Mouse (Mus musculus): Measurements from ENCODE around the gene Luzp1.

Gene Luzp1

DNA sequence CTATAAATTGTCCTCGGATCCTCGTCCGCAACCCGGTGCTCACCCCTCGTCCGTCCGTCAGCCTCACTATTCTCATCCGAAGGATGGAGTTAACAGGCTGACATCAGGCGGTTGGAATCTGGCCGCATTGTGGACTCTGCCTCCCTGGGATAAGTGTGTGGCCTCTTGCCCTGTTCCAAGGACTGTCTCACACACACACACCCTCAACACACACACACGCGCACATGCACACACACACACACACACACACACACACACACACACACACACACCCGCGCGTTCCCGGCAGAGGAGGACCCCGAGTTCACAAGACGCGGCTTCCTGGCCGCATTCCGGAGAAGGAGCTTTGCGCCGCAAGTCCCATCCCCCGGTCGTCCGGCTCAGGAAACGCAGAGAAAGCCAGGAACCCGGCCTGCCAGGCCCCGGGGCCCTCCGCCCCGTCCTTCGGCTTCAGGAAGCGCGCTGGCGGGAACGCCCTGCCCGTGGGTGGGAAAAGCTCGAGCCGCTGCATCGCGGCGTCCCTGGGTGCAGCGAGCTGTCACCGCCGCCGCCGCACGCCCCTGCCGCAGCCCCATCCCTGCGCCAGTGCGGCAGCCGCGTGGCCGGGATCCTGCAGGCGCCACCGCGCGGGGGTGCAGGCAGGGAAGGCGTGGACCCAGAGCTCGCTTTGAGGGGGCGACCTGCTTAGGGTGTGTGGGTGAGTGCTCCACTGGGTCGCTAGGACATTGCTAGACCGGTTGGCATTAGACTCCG lies 7.3 kb upstream of the Luzp1 start, which contains the start of gene 6030445D17Rik:
TSS of gene 6030445D17Rik (plus strand) at position 165 of the 753 bp plus-strand sequence.
- in situ Hi-C loops (cut with MboI, MseI) = no loop called here

DNA sequence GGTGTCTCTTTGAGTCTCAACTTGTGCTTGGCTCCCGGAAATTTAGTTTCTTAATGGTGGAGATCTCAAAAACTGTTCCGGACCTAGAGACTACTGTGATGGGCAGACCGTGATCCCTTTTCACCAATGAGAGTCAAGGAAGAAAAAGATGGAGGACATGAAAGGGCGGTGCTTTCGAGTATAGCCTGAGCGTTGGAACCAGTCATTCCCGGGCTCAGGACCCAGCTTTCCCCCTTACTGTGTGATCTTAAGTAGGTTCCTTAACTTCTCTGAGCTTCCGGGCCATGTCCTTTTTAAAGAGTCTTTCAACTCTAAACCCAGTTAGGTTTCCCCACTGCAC lies 6.8 kb upstream of the Luzp1 start:
- in situ Hi-C loops (cut with MboI, MseI) = no loop called here

GRCm38 (mm10) chr4:136463436-136463835 lies 6.1 kb upstream of the Luzp1 start:
- in situ Hi-C loops (cut with MboI, MseI) = no loop called here

DNA sequence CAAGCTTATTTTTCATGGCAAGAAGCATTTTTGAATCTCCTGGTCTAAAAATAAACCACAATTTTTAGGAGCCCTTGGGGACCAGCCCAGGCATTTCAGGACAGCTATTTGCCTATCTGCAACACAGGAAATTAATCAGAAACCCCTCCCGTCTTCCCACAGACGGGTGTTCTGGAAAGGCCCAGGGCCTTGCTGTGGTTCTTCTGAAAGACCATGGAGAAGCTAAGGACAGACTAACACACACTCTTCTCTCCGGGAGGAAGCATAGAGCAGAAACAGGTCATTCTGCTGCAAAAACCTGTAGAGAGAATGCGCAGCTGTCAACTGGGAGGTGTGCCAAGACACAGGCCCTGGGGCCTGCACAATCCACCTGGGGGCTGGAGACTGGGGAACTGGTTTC lies 3.3 kb upstream of the Luzp1 start:
- in situ Hi-C loops (cut with MboI, MseI) = no loop called here

- in situ Hi-C loops (cut with MboI, MseI) = no loop called here
Observed at GRCm38 (mm10) chr4:136468553-136469327, 821 bp upstream of the Luzp1 start.

- in situ Hi-C loops (cut with MboI, MseI) = no loop called here
Observed at GRCm38 (mm10) chr4:136469941-136470346, 383 bp downstream of the Luzp1 start.

DNA sequence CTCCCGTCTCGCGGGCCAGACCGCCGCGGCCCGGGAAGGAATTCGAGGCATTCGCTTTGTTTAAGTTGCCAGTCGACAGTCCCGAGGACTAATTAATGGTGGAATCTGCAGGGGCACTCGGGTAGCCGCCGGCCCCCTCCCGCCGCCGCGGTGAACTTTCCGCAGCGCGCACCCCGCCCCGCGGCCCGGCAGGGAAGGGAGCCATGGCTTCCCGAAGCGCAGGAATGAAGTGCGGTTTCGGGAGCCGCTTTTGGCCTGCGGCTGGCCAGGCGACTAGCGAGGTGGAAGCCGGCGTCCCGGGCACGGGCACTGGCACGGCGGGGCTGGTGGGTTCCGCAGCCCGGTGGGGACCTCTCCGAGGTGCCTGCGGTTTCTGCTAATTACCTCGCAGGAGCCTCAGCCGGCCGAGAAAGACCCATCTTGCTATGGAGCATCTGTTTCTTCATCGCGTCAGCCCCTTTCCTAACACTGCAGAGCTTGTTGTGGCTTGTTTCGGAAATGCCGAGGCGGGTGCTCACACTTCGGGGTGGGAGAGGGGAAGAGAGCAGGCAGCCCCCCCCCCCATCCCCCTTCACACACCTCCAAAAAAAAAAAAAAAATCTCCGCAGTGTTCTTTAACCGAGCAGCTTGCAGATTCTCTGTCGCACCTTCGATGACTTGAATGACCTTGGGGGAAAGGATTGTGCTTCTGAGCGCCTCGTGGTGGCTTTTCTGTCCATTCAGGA lies 948 bp downstream of the Luzp1 start:
- in situ Hi-C loops (cut with MboI, MseI) = no loop called here

DNA sequence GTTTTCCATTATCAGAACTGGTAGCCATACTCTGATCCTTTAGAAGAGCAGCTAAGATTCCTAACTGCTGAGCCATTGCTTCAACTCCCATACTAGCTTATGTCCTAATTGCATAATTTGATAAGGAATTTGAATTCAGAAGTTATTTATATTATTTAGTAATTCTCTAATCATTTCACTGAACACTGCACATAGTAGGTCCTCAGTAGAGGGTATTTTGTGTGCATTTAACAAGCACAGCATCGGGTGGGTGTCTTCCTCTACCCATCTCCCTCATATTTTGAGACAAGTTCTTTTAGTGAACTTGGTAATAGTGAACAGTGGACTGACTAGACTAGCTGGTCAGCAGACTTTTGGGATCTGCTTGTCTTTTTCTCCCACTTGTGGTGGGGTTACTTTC lies 7.1 kb downstream of the Luzp1 start:
- in situ Hi-C loops (cut with MboI, MseI) = no loop called here

DNA sequence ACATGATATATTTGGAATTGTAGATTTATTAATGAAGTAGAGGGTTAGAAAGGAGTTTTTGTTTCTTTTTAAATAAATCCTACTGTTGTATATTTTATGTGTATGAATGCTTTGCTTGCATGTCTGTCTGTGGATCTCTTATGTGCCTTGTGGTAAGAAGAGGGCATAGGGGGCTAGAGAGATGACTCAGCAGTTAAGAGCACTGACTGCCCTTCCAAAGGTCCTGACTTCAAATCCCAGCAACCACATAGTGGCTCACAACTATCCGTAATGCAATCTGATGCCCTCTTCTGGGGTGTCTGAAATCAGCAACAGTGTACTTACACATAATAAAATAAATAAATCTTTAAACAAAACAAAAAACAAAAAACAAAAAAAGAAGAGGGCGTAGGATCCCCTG lies 17.0 kb downstream of the Luzp1 start:
- in situ Hi-C loops (cut with MboI, MseI) = no loop called here

DNA sequence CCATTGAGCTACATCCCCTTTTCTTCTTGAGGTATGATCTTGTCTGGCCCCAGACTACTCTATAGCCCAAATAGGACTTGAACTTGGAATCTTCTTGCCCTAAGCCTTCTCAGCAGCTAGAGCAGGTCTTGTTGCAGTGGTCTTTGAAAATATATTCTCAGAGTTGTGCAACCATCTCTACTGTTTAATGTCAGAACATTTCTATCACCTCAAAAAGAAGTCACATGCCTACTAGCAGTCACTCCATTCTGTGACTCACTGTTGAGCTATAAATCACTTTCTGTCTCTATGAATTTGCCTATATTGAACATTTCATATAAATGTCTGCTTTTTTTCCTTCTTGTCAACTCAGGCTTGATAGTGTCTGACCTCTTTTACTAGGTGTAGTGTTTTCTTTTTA lies 26.4 kb downstream of the Luzp1 start:
- in situ Hi-C loops (cut with MboI, MseI) = no loop called here

- in situ Hi-C loops (cut with MboI, MseI) = no loop called here
Observed at GRCm38 (mm10) chr4:136505426-136506215, 36.1 kb downstream of the Luzp1 start.

DNA sequence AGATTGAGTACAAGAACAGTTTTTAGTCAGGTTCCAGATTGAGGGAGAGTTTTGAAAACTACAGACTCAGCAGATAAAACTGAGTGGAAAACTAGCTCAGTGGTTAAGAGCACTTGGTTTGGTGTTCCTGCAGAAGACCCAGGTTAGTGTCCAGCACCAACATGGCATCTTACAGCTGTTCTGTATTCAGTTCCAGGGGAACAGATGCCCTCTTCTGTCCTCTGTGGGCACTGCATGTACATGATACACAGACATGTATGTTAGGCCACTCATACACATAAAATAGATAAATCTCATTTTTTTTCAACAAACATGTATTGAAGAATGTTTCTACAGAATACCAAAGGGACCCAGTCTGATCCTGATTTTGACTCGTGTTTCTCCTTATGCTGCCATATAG lies 40.3 kb downstream of the Luzp1 start:
- in situ Hi-C loops (cut with MboI, MseI) = loop anchor here (5.0 kb wide), 1 partner anchor 53 kb away; no protein-coding TSS in a partner anchor

DNA sequence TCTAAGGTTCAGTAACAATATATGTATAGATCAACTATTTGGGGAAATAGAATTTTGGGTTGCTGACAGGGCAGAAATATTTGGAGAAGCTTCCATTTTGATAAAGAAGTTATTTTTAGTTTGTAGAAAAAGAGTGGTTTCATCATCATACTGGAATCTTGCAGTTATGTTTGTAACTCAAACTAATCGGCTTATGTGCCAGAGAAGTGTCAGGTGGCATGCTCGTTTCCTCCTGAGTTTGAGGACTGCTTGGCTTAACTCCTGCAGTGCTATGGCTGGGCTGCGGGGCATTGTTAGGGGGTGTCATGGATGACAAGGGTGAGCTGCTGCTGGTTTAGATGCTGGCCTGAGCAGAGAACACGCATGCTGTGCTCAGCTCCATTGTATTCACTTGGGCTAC lies 42.1 kb downstream of the Luzp1 start:
- in situ Hi-C loops (cut with MboI, MseI) = loop anchor here (5.0 kb wide), 1 partner anchor 54 kb away; no protein-coding TSS in a partner anchor

DNA sequence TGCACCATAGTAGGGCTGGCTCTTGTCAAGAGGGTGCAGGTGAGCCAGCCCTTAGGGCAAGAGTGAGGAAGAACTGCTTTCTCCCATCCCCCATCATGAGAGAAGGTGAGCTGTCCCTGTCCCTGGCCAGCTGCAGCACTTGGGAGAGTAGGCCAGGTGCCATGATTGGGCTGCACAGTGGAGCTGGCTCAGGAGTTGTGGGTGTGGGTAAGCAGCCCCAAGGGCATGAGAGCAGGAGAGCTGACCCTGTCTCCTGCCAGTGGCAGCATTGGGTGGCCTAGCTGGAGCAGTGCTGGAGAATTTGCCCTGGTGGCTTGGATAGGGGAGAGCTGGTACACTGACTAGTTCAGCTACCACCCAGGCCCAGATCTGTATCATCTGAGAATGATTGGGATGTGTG lies 43.3 kb downstream of the Luzp1 start:
- in situ Hi-C loops (cut with MboI, MseI) = loop anchor here (5.0 kb wide), 1 partner anchor 56 kb away; no protein-coding TSS in a partner anchor

- in situ Hi-C loops (cut with MboI, MseI) = no loop called here
Observed at GRCm38 (mm10) chr4:136518141-136518540, 48.6 kb downstream of the Luzp1 start.

- in situ Hi-C loops (cut with MboI, MseI) = no loop called here
Observed at GRCm38 (mm10) chr4:136518576-136518975, 49.0 kb downstream of the Luzp1 start.

- in situ Hi-C loops (cut with MboI, MseI) = no loop called here
Observed at GRCm38 (mm10) chr4:136519866-136520265, 50.3 kb downstream of the Luzp1 start.

- in situ Hi-C loops (cut with MboI, MseI) = no loop called here
Observed at GRCm38 (mm10) chr4:136521898-136522297, 52.3 kb downstream of the Luzp1 start.

DNA sequence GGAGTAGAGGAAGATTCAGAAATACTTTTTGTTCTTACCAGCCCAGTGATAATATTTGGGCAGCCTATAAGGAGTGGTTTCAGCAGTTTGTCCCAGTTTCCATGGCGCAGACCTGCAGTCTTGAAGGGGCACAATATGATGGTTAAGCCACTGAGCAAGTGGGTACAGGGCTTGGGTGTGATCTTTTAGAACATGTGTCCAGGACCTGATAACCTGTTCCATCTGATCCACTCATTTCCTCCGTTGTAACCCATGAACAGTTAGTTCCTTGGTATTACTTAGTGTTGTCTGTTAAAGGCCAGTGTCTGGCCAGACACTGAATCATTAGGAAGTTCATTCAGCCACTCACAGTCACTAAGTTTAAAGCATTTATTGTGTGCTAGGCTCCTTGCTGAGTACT lies 54.7 kb downstream of the Luzp1 start:
- in situ Hi-C loops (cut with MboI, MseI) = no loop called here

DNA sequence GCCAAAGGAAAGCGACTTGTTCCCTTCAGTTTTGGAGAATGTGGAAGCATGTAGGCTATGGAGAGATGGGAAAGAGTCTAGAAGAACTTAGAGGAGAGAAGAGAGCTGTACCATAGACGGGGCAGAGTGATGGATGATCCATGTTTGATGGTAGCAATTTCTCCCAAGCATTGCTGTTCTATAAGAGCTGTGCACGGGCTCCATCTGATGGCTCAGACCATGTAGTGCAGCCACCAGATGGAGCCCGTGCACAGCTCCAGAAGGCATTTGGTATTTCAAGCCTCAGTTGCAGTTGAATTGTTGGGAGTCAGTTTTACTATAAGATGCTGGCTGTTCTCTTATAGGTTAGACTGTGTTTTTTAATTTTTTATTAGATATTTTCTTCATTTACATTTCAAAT lies 56.9 kb downstream of the Luzp1 start:
- in situ Hi-C loops (cut with MboI, MseI) = no loop called here

- in situ Hi-C loops (cut with MboI, MseI) = no loop called here
Observed at GRCm38 (mm10) chr4:136545151-136545550, 75.6 kb downstream of the Luzp1 start.

Measured in T-helper 1 cell (primary cell).